Mouse (Mus musculus) mesoderm, embryonic 11.5 days (tissue): ENCODE results near the gene Ncor2.

ENCODE experiments used
- DNase-seq: peaks from one replicate; pipeline ENCODE4 v3.0.0-alpha.2; 2012; ENCODE audit warnings: low read depth, low spot score

Ncor2 gene

DNA sequence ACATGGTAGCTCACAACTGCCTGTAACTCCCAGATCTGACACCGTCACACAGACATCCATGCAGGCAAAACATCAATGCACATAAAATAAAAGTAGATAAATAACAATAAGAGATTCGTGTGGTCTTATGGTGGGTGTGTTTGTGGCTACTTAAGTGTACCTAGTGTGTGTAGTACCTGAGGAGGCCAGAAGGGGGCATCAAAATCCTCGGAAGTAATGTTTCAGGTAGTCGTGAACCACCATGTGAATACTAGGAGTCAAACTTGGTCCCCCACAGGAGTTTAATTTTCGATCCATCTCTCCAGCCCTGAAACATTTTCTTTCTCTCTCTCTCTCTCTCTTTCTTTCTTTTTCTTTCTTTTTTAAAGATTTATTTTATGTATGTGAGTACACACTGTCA, 192.8 kb downstream of the Ncor2 start:
- no peak for DNase-seq

- DNase-seq, result peak; percentile 59
Measured at GRCm38 (mm10) chr5:124969790-124970189, 209.2 kb downstream of the Ncor2 start.
